Mouse (Mus musculus) erythroid progenitor cell, adult 5-6 weeks (primary cell): ENCODE data around the gene E130309D02Rik. TPM values are rescaled to one million over a fixed set of nuclear protein-coding genes. Genes with fewer than 3 reads are reported as not detected.

ENCODE experiments used
- ATAC-seq: replicated peaks from 2 replicates; pipeline ENCODE4 v1.8.0; 2016; ENCODE audit warnings: moderate number of reproducible peaks, mild to moderate bottlenecking, moderate TSS enrichment, inconsistent platforms; ENCODE audit not compliant: poor library complexity, low FRiP score, severe bottlenecking
- total RNA-seq, 2 experiments: library from RNA; stranded (forward) in 1 of 2; stranded (reverse) in 1 of 2; fragments of 150-400 nt in 1 of 2; fragments of 186-747, 209-891 nt in 1 of 2; gene quantifications; 2 replicates each; pipeline versions ENCODE4 v1.2.3 to v1.2.4; 2015 to 2017; ENCODE audit warnings: low replicate concordance in 2 of 2

Gene E130309D02Rik
- total RNA-seq, 2 experiments from 2014 or later, result 7.8 to 14.7 TPM

DNA sequence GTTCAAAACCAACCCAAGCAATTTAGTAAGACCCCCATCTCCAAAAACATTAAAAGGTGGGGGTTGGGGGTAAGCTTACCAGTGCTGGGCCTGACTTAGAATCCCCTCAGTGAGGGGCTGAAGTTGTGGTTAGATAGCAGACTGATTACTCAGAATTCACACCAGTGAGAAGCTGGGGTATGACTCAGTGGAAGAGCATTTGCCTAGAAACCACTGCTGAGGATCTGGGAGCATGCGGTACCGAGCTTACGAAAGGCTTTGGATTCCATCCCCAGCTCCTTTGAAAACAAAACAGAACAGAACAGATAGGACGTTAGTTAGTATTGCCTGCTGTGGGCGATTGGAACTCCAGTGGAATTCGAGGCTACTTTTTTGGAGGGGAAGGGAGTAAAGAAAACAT is 43.5 kb downstream of the E130309D02Rik start:
- no peak for ATAC-seq

DNA sequence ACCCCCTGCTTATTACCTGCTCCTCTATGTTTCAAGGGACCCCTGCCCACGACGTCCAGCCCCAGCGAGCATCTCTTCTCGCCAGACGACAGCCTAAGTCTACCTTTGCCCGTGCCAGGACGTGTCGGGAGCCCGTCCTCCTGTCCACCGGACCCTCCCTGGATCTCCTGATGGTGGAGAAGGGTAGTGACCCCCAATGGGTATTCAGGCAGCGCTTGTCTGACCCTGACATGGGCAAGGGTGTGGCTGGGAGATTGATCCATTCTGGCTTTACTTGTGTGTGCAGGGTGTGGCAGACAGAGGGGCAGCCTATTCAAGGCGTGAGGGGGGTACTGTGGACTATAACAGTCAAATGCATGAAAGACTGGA is 45.0 kb downstream of the E130309D02Rik start:
- ATAC-seq, result no peak

DNA sequence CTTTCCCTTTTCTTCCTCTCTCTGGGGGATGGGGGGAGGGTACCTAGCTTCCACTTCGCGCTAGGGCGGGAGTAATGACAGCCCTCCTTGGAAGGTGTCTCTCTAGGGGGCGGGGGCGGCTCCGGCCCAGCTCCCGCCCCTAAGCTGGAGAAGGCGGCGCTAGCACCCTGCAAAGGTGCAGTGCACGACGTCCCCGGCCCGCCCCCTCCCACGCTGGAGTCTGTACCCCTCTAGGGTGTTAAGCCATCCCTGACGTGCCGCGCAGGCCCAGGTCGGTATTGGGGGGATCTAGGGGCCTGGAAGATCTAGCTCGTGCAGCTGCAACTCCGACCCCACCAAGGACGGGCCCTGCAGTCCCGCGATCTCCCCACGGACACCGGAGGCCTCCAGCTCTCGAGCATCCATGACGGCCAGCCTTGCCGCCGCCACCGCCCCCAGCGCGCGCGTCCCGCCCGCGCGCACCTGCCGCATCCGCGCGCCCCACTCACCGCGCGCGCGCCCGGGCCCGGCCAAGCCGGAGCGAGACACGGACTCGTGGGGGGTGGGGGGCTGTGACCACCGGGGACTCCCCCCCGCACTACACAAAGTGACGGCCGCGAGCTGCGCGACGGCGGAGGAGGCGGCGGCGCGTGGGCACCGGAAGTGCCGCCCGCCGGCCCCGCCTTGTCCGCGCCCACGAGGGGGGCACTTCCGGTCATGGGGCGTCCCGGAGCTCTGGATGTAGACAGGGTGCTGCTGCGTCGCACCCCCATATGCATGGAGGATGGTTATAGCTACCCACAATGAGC is 45.6 kb downstream of the E130309D02Rik start, which contains the start of gene Zfp316:
Zfp316 (minus strand) TSS at position 660 of the 788 bp plus-strand sequence.
- no peak for ATAC-seq

DNA sequence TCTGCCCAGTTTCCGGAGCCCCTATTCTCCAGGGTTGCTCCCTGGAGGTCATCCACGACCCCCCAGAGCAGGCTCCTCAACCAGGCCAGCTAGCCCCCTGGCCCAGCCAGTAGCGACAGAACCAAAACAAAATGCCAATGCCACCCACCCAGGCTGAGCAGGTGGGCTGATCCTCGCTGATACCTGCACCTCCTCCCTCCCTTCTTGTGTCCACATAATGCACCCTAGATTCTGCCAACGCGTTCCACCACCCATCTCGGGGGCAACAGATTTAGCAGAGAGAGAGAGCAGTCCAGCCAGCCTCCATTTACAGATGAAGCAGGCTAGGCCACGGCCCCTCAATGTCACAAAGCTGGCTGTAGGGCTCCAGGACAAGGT is 46.2 kb downstream of the E130309D02Rik start:
- no peak for ATAC-seq

DNA sequence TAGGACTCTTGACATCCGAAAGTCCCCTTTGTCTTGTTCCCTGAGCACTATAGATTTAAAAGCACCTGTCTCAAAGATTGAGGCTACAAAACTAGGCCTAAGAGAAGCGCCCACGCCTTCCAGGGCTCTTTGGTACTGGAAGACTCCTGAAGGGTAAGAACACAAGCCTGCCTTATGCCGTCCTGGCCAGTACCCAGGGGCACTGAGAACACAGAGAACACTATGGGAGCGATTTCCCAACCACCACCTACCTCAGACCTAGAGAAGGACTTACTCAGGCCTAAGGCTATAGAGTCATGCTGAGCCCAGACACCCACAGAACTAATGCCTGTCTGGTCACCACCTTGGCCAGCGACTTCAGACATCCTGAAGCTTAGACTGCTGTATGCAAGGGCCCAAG is 48.4 kb downstream of the E130309D02Rik start:
- ATAC-seq, result no peak

DNA sequence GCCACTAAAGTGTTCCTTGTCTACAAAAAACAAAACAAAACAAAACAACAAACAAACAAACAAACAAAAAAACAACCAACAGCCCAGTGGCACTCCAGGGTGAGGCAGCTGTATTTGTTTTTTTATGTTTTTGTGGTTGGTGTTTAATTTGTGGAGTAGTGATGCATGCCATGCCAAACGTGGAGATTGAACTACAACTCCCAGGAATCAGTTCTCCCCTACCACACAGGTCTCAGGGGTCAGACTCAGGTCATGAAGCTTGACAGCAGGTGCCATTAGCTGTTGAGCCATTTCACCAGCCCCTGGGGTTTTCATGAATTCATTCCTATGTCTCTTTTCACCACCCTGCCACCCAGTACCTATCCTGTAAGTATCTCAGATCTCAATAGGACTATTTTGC is 49.8 kb downstream of the E130309D02Rik start:
- ATAC-seq, result no peak

DNA sequence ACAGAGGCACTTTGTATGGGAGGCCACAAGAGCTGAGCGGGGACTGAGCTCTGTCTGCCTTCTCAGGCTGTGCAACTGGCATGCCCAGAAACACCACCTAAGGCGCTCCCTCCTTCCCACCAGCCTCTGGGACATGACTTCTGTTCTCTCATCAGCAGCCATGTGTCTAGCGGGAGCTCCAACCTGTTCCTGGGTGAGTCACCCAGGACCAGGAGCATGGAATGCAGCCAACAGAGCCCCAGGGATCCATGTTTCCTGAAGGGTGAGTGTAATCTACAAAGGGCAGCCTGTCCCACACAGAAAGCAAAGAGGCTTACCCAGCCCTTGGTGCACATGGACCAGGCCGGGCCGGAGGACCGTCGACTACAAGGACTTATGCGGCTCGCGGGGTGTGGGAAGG is 50.5 kb downstream of the E130309D02Rik start:
- ATAC-seq, result no peak

DNA sequence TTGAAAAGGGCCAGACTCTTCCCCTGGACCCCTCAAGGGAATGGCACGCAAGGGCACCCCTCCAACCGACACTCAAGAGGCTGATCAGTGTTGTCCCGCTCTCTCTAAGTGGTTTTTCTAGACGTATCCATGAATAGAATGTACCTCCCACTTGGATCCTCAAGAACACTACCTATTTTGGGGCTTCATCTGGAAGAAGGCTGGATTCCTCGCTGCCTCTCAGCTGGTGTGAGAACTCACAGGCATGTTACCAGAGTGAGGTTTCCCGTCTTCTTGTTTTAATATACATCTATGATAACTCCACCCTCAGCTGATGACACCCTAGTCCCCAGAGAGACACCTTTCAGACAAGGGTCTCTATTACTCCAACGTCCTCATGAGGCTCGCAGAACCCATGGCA is 53.5 kb downstream of the E130309D02Rik start:
- ATAC-seq, result no peak

DNA sequence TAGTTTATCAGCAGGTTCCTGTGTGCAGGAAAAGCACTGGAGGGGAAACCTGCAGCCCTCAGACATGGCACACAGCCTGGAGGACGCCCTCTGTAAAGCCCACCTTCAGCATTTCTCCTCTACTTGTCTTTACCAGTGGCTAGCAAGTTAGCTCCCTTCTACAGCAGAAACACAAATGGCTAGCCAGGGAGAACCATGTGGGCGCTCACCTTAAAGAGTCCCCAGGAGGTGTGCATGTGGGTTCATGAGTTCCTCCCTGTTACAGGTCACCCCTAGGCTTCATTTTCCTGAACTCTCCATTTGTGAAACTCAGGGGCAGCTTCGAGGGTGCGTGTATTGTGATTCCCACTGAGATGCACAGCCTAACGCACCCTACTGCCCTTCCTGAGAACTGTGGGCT is 59.4 kb downstream of the E130309D02Rik start:
- no peak for ATAC-seq

DNA sequence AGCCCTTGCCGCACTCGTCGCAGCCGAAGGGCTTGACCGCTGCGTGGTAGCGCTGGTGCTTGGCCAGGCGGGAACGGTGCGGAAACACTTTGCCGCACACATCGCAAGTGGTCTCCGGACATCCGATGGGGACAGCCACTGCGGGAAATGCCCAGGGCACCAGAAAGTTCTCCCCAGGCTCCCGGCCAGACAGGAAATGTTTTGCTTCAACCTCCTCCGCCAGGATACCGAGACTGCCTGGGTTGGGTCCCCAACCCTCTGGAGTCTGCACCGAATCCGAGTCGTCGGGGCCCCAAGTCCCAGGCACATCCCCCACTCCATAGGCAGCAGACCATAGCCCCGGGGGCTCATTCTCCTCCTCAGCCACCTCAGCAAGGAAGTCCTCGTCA is 60.0 kb downstream of the E130309D02Rik start:
- ATAC-seq, result no peak

DNA sequence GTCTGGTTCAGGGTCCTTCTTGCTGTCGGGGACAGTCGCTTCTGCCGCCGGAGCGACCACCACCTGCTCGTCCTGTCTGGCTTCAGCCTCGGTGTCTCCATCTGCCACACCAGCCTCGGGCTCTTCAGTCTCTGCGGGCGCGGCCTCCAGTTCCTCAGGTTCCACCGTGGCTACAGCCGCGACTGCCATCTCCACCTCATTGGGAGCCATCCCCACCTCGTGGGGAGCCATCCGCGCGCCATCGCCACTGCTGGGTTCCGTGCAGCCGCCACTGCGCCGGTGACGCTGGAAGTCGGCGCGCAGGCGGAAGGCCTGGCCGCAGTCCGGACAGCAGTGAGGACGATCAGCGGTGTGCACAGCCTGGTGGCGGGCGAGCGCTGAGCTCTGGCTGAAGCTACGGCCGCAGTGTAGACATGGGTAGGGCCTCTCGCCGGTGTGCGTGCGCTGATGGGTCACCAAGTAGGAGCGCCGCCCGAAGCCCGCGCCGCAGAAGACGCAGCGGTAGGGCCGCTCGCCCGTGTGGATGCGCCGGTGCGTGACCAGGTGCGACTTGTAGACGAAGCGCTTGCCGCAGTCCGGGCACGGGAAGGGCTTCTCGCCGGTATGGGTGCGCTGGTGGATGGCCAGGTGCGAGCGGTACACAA is 60.6 kb downstream of the E130309D02Rik start:
- no peak for ATAC-seq

DNA sequence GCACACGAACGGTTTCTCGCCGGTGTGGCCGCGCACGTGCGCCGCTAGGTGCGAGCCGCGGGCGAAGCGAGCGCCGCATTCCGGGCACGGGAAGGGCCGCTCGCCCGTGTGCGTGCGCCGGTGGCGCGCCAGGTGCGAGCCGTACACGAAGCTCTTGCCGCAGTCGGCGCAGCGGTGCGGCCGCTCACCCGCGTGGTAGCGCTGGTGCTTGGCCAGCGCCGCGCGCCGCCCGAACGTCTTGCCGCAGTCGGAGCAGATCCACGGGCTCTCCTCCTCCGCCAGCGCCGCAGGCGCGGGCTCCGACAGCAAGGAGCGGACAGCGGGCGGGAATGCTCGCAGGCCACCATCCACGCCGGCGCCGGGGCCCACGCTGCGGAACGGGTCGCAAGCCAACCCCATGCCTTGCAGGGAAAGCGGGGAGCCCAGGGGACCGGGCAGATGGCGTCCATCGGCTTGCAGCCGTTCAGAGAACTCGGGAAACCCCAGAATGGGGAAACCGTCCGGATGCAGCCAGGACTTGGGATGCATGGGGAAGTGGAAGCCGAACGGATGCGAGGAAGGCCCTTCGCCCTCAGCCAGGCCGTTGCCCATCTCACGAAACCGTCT is 61.2 kb downstream of the E130309D02Rik start:
- ATAC-seq, result no peak

DNA sequence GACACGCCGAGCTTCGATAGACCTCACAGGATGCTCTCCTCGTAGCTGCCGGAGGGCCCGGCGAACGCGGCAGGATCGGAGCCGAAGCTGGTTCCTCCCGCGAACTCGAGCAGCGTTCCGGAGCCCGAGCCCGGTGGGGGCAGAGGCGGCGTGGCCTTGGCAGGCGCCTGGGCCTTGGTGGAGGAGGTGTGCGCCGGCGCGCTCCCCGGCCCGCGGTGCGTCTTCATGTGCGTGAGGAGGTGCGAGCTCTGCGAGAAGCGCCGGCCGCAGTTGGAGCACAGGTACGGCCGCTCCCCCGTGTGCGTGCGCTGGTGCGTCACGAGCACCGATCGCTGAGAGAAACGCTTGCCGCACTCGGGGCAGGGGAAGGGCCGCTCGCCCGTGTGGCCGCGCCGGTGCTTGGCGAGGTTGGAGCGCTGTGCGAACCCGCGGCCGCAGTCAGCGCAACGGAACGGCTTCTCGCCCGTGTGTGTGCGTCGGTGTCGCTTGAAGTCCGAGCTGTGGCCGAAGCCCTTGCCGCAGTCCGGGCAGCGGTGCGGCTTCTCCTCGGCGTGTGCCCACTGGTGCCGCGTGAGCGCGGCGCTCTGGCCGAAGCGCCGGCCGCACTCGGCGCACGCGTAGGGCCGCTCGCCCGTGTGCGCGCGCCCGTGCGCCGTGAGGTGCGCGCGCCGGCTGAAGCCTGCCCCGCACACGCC is 61.8 kb downstream of the E130309D02Rik start:
- ATAC-seq, result no peak

DNA sequence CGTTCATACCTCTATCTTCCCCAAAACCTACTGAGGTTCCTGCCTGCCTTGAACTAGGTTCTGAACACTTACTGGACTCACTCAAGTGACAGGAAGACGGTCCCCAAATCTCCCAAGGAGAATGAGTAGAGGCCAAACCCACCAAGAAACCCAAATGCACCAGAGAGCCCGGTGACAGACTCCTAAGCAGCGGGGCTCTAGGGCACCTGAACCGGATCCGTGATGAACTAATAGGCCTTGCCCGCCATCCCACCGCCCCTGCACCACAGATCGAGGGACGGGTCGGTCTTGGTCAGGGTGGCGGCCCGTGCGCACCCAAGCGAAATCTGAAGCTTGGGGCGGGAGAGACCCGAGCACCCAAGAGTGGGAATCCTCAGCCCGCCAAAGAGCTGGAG is 62.4 kb downstream of the E130309D02Rik start:
- ATAC-seq, result no peak

DNA sequence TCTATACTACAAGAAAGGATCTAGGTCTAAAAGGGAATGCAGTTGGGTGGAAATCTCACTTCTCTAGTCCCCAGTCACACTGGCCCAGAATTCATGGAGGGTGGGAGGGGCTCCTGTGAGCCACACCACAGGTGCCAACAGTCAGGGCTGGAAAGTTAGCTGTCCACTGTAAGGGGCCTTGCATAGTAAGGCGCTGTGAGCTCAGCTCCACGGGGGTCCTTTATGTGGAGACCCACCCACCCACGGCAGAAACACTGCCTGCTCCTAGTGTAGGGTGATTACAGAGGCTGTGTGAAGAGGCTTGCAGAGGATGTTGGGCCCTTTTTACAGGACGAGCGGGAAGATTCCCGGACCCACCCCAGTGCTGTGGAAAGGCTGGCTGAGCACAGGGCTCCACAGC is 63.1 kb downstream of the E130309D02Rik start:
- ATAC-seq, result no peak

Other genes with a start within 250 kb of the E130309D02Rik start
- 31.0 and 33.1 TPM in 2 replicates for gene Rnf216, start 202.4 kb downstream of the E130309D02Rik start, total RNA-seq (2015; ENCODE audit: low replicate concordance)
- gene Rnf216, start 202.4 kb downstream of the E130309D02Rik start, total RNA-seq (2017; ENCODE audit: low replicate concordance), result 31.1 and 45.7 TPM in 2 replicates
- gene Olfr718-ps1, start 167.8 kb downstream of the E130309D02Rik start, total RNA-seq (2015; ENCODE audit: low replicate concordance), result not detected in 2 replicates
- not detected in 2 replicates for gene Olfr718-ps1, start 167.8 kb downstream of the E130309D02Rik start, total RNA-seq (2017; ENCODE audit: low replicate concordance)
- gene Rbak, start 134.6 kb downstream of the E130309D02Rik start, total RNA-seq (2015; ENCODE audit: low replicate concordance), result 1.4 and 3.4 TPM in 2 replicates
- 0.39 and 1.4 TPM in 2 replicates for gene Rbak, start 134.6 kb downstream of the E130309D02Rik start, total RNA-seq (2017; ENCODE audit: low replicate concordance)
- not detected in 2 replicates for gene Spdye4b, start 134.3 kb downstream of the E130309D02Rik start, total RNA-seq (2015; ENCODE audit: low replicate concordance)
- gene Spdye4b, start 134.3 kb downstream of the E130309D02Rik start, total RNA-seq (2017; ENCODE audit: low replicate concordance), result not detected in 2 replicates
- gene Spdye4a, start 88.5 kb downstream of the E130309D02Rik start, total RNA-seq (2015; ENCODE audit: low replicate concordance), result not detected in 2 replicates
- gene Spdye4a, start 88.5 kb downstream of the E130309D02Rik start, total RNA-seq (2017; ENCODE audit: low replicate concordance), result not detected in 2 replicates
- 0.36 TPM in 1 of 2 replicates, not detected in the other for gene Zfp12, start 80.2 kb downstream of the E130309D02Rik start, total RNA-seq (2015; ENCODE audit: low replicate concordance)
- 0.68 and 1.7 TPM in 2 replicates for gene Zfp12, start 80.2 kb downstream of the E130309D02Rik start, total RNA-seq (2017; ENCODE audit: low replicate concordance)
- gene Zfp316, start 45.3 kb downstream of the E130309D02Rik start, total RNA-seq (2015; ENCODE audit: low replicate concordance), result 0.36 TPM in 1 of 2 replicates, not detected in the other
- 0.64 and 0.76 TPM in 2 replicates for gene Zfp316, start 45.3 kb downstream of the E130309D02Rik start, total RNA-seq (2017; ENCODE audit: low replicate concordance)
- not detected in 2 replicates for gene Zfp853, start 21.7 kb downstream of the E130309D02Rik start, total RNA-seq (2015; ENCODE audit: low replicate concordance)
- not detected in 2 replicates for gene Zfp853, start 21.7 kb downstream of the E130309D02Rik start, total RNA-seq (2017; ENCODE audit: low replicate concordance)
- gene Zdhhc4, start 13.9 kb upstream of the E130309D02Rik start, total RNA-seq (2015; ENCODE audit: low replicate concordance), result 16.6 and 43.6 TPM in 2 replicates
- gene Zdhhc4, start 13.9 kb upstream of the E130309D02Rik start, total RNA-seq (2017; ENCODE audit: low replicate concordance), result 11.6 and 29.8 TPM in 2 replicates
- gene Grid2ip, start 42.0 kb upstream of the E130309D02Rik start, total RNA-seq (2015; ENCODE audit: low replicate concordance), result not detected in 2 replicates
- gene Grid2ip, start 42.0 kb upstream of the E130309D02Rik start, total RNA-seq (2017; ENCODE audit: low replicate concordance), result not detected in 2 replicates
- 42.5 and 44.0 TPM in 2 replicates for gene Kdelr2, start 88.5 kb upstream of the E130309D02Rik start, total RNA-seq (2015; ENCODE audit: low replicate concordance)
- gene Kdelr2, start 88.5 kb upstream of the E130309D02Rik start, total RNA-seq (2017; ENCODE audit: low replicate concordance), result 31.8 and 44.3 TPM in 2 replicates
- gene Daglb, start 149.2 kb upstream of the E130309D02Rik start, total RNA-seq (2015; ENCODE audit: low replicate concordance), result 14.1 and 22.2 TPM in 2 replicates
- 14.1 and 16.0 TPM in 2 replicates for gene Daglb, start 149.2 kb upstream of the E130309D02Rik start, total RNA-seq (2017; ENCODE audit: low replicate concordance)
- 195 and 254 TPM in 2 replicates for gene Rac1, start 212.7 kb upstream of the E130309D02Rik start, total RNA-seq (2015; ENCODE audit: low replicate concordance)
- 40.0 and 104 TPM in 2 replicates for gene Rac1, start 212.7 kb upstream of the E130309D02Rik start, total RNA-seq (2017; ENCODE audit: low replicate concordance)